Mouse (Mus musculus) cortical plate, adult 2 months (tissue): Measurements from ENCODE around the gene Nudt19. TPM values are rescaled to one million over a fixed set of nuclear protein-coding genes. Genes with fewer than 3 reads are reported as not detected.
"Not testable (repeated sequence)": the region's sequence is repeated elsewhere in the genome, so short reads cannot be mapped to it uniquely, and the experiment has no call there.

Source experiments
- H3K27ac ChIP-seq: fragments of 200-500 bp; 2 replicates; pipeline ENCODE4 v1.5.1; 2012; ENCODE audit warnings: low read length, control low read depth, inconsistent platforms; ENCODE audit not compliant: insufficient read depth
- H3K4me1 ChIP-seq: fragments of 200-500 bp; 2 replicates; pipeline ENCODE4 v1.6.1; 2011; ENCODE audit warnings: low read length; ENCODE audit not compliant: control insufficient read depth, insufficient read depth
- H3K4me3 ChIP-seq: fragments of 200-500 bp; 2 replicates; pipeline ENCODE4 v1.5.1; 2011; ENCODE audit warnings: mild to moderate bottlenecking, low read length, control low read depth; ENCODE audit not compliant: insufficient read depth
- CTCF ChIP-seq: fragments of 200-500 bp; IDR thresholded peaks from 2 replicates; pipeline ENCODE4 v1.5.1; 2011; ENCODE audit warnings: mild to moderate bottlenecking, control low read depth, low read length; ENCODE audit not compliant: insufficient read depth; ENCODE audit errors: extremely low read depth
- POLR2A ChIP-seq: fragments of 200-500 bp; IDR thresholded peaks from 2 replicates; pipeline ENCODE4 v1.6.1; 2011; ENCODE audit warnings: mild to moderate bottlenecking, low read length, control low read depth; ENCODE audit not compliant: insufficient read depth; ENCODE audit errors: extremely low read depth
- polyA plus RNA-seq: library from polyadenylated mRNA; depleted of rRNA; stranded (reverse); fragments of >200 nt; gene quantifications from 2 replicates; pipeline ENCODE4 v1.2.3, GENCODE M21; 2012; rRNA removed

Nudt19 gene
- polyA plus RNA-seq, 1 experiment, result 129 TPM

DNA sequence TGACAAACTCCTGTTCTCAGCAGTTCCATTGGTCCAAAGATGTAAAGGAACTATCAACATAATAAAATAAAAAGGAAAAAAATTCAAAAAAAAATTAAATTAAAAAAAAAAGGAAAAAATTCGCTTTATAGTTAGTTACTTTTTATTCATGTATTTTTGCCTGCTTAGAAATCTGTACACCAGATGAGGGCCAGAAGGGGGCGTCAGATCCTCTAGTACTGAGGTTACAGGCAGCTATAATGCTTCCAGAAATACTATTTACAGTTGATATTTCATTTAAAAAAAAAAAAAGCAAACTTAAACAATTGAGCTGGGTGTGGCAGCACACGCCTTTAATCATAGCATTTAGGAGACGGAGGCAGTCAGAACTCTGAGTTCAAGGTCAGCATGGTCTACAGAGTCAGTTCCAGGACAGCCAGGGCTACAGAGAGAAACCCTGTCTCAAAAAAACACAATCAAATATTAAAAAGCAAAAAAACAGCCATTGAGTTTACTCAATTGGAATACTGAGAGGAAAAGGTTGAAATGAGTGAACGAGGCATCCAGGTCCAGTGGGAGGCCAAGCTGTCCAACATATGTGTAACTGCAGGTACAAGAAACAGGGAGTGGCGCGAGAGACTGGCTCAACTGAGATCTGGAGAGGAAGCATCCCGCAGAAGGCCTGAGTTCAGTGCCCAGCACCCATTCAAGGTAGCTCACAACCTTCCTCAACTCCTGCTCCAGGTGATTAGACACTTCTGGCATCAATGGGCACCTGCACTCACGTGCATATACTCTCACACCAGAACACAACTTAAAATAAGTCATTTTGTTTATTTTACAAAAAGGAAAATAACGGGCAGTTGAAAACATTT lies 2.1 kb downstream of the Nudt19 start:
- Histone ChIP-seq H3K4me3 (peak overlapping the region; percentile 98), H3K27ac (no peak overlapping the region), H3K4me1 (no peaks in the 10 kb centered on the region)
- TF ChIP-seq CTCF, result 0 out of 2 replicates have a peak, but pooled peaks have one; percentile 0
- TF ChIP-seq POLR2A, result no peak

DNA sequence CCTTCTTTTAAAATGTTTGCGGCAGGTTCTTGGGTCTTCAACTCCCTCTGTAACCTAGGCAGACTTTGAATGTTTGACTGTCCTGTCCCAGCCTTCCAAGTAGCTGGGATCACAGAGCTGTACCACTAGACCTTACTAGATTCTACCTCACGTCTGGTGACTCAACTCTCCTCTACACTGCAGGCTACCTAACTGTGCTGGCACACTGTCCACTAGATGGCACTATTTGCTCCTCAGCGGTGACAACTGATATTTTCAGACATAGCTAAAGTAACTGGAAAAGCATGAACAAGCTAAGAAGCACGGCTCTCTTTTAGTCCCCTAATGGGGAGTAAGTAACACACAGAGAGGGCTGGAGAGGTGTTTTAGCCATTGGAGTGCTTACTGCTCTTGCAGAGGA lies 10.2 kb downstream of the Nudt19 start:
- no peak overlapping the region for H3K4me3 ChIP-seq
- peak; percentile 85 for TF ChIP-seq CTCF
- no peak for TF ChIP-seq POLR2A
- H3K27ac ChIP-seq, result no peak overlapping the region
- no peaks in the 10 kb centered on the region for H3K4me1 ChIP-seq

DNA sequence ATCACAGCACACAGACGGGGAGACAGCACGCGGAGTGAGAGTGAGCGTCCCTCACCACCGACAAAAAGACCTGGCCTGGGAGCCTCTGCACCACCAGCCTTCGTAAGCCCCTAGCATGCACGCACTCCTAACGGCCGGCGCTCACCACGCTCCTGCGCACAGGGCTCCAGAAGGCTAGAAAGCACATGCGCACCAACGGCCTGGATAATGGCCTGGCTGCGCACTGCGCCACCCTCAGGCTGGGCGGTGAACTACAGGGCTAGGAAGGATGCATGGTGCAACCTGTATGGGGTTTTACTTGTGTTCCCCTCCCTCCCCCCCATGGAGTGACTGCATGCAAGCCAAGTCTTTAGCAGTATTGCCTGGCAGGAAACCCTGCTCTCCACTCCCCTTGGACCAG lies 18.5 kb downstream of the Nudt19 start, which contains the start of gene Tdrd12:
Gene Tdrd12 (minus strand): TSS at position 184 of the 400 bp plus-strand sequence.
- Histone ChIP-seq H3K27ac (no peak within 1 kb of the TSS), H3K4me3 (no peak within 1 kb of the TSS), H3K4me1 (no peaks in the 10 kb centered on the region)
- no peak for TF ChIP-seq CTCF
- no peak for TF ChIP-seq POLR2A

DNA sequence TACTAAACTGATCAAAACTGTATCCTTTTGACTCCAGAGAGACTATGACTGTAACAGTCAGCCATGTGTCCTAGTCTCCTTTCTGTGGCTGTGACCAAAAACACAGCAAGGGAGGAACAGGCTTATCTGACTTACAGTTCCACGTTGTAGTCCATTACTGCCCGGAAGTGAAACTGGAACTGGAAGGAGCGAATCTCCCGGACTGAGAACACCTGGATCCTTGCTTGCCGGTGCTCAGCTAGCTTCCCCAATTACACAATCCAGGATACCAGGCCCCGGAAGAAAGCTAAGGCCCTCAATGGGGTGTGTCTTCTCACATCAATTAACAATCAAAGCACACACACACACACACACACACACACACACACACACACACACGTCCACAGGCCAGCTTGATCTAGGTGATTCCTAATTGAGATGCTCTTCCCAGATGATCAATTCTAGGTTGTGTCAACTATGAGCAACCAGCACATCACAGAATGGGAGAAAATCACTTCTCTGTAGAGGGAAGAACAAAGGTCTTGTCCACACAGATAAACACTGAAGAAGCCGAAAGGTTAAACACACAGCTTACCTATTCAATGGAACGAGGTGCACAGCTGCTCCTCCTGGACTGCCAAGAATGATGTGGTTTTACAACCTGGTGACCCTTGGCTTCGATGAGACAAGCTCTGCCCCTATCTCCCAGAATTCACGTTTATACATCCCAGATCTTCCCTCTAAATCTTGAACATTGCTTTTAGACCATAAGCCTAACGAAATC lies 20.2 kb downstream of the Nudt19 start:
- no peak overlapping the region for H3K27ac ChIP-seq
- H3K4me3 ChIP-seq, result no peak overlapping the region
- TF ChIP-seq CTCF, result no peak
- TF ChIP-seq POLR2A, result no peak
- H3K4me1 ChIP-seq, result no peaks in the 10 kb centered on the region

DNA sequence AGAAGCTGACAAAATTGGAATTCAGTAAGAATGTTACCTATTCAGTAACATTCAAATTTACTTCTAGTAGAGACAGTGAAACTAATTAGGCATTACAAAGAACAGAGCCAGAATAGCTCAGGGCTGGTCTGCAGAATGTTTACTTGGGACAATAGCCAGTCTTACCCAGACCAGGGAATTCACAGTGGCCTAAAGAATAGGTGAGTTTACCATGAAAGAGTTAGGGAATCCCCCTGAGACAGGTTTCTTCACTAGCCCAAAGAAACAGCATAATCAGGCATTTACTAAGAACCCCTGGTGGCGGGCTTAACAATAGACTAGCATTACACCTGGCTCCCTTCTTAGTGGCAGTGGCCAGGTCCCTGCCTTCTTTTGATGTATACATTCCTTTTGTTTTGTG lies 25.6 kb downstream of the Nudt19 start:
- not testable (repeated sequence) for H3K27ac ChIP-seq, H3K4me3 ChIP-seq

DNA sequence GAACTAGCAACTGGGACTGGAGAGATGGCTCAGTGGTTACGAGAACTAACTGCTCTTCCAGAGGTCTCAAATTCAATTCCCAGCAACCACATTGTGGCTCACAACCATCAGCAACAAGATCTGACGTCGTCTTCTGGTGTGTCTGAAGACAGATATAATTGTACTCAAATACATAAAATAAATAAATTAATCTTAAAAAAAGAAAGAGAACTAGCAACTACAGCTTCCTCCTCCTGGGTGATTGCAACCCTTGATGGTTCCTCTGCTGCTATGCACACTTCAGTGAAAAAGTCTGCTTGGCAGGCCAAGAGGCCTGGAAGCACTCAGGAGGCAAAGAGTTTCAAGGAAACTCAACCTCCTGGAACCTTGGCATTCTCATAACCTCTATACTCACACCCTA lies 26.1 kb downstream of the Nudt19 start:
- no peak for TF ChIP-seq POLR2A
- Histone ChIP-seq H3K4me1 (no peaks in the 10 kb centered on the region), H3K27ac (no peak overlapping the region)

More for the DNA sequence above, 25.6 kb downstream of the Nudt19 start:
- not testable (repeated sequence) for H3K4me1 ChIP-seq

DNA sequence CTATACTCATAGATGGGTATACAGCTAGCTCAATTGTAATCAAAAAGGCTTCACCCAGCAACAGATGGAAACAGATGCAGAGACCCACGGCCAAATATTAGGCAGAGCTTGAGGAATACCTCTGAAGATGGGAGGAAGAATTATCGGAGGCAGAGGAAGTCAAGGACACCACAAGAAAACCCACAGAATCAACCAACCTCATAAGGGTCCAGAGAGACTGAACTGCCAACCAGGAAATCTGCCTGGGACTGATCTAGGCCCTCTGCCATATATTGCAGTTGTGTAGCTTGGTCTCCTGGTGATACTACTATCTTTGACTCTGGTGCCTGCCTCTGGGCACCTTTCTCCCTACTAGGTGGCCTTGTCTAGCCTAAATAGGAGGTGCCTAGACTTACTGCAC lies 29.3 kb downstream of the Nudt19 start:
- H3K4me1 ChIP-seq, result peaks cover 2% of the 10 kb centered on the region; the same call in 1 of the 2 replicates
- no peak overlapping the region for H3K27ac ChIP-seq
- TF ChIP-seq CTCF (no peak), POLR2A (no peak)
- no peak overlapping the region for H3K4me3 ChIP-seq

More for the DNA sequence above, 26.1 kb downstream of the Nudt19 start:
- no peak overlapping the region for H3K4me3 ChIP-seq

DNA sequence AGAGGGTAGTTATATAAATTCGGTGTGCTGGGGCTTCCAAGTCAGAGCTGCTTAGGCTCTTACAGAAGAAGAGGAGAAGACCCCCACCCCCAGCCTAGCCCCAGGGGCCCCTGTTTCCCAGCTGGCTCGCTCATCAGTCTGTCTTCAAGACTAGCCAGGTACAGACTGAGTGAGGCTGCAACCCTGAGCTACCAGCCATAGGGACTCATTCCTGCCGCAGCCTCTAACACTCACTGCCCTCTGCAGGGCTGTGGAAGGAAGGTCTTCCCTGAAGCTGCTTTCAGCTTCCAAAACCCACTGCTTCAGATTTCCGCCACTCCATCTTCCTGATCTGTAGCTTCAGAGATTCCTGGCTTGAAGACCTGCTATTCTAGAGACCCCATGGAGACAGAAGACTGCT lies 54.1 kb downstream of the Nudt19 start:
- Histone ChIP-seq H3K4me3 (no peak overlapping the region), H3K27ac (no peak overlapping the region), H3K4me1 (no peaks in the 10 kb centered on the region)
- 0 out of 2 replicates have a peak, but pooled peaks have one; percentile 15 for TF ChIP-seq CTCF
- no peak for TF ChIP-seq POLR2A

DNA sequence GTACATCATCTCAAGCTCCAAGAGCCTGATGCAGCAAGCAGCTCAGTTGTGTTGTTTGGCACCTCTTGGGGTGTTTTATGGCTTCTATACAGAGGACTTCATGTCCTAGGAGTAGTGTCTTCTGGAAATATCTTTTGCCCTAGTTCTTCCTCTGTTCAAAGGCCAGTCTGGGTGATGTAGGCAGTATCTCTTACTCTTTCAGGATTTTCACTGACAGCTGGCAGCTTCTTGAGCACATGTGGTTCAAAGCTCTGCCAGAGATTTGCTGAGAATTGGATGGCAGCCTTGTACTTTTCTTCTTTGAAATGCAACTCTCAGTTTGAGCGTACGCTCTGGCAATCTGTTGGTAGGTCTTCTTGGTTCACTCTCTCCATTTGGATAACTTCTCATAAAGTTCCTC lies 58.6 kb downstream of the Nudt19 start:
- no peak overlapping the region for H3K4me3 ChIP-seq
- no peaks in the 10 kb centered on the region for H3K4me1 ChIP-seq
- no peak overlapping the region for H3K27ac ChIP-seq
- TF ChIP-seq CTCF (no peak), POLR2A (no peak)

Other genes starting within 250 kb of the Nudt19 start
- 21.7 and 24.1 TPM in 2 replicates for gene Gpatch1, start 237.9 kb downstream of the Nudt19 start, polyA plus RNA-seq
- gene Rhpn2, start 222.1 kb downstream of the Nudt19 start, polyA plus RNA-seq, result 5.6 and 5.8 TPM in 2 replicates
- gene Faap24, start 159.5 kb downstream of the Nudt19 start, polyA plus RNA-seq, result 5.7 and 6.3 TPM in 2 replicates
- gene Cep89, start 159.3 kb downstream of the Nudt19 start, polyA plus RNA-seq, result 27.9 and 29.6 TPM in 2 replicates
- 0.06 TPM in 1 of 2 replicates, not detected in the other for gene Slc7a9, start 107.5 kb downstream of the Nudt19 start, polyA plus RNA-seq
- 0.25 and 0.40 TPM in 2 replicates for gene Tdrd12, start 18.6 kb downstream of the Nudt19 start, polyA plus RNA-seq
- 0.08 TPM in 2 replicates for gene Rgs9bp, start 29.3 kb upstream of the Nudt19 start, polyA plus RNA-seq
- gene Ankrd27, start 29.9 kb upstream of the Nudt19 start, polyA plus RNA-seq, result 34.9 and 38.0 TPM in 2 replicates
- 95.4 and 99.8 TPM in 2 replicates for gene Pdcd5, start 91.2 kb upstream of the Nudt19 start, polyA plus RNA-seq
- 20.8 and 21.3 TPM in 2 replicates for gene Dpy19l3, start 198.2 kb upstream of the Nudt19 start, polyA plus RNA-seq
- gene Zfp507, start 246.7 kb upstream of the Nudt19 start, polyA plus RNA-seq, result 11.3 and 11.5 TPM in 2 replicates